ENCODE assay signal across 29 mouse cellular contexts in the genomic region with DNA sequence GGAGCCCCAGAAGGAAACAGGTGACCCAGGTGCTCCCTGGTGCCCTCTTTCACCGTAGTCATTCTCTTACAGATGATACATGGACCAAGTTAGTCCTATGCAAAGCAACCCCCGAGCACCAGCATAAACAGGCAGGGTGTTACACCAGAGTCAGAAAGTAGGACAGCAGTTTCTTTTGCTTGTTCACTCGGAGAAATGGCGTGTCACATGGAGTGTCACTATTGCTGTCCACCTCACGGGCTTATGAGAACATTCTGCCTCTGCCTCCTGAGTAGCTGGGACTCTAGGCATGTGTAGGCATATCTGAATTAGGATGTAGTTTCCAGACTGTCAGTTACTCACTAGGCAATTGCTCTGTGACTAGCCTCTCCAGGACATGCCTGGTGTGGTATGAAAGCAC. TPM values are rescaled to one million over a fixed set of nuclear protein-coding genes. Genes with fewer than 3 reads are reported as not detected.
DNase-seq lines count a peak whose midpoint lies in the region; ATAC-seq lines count a peak whose summit lies in the region.
"Had no signal": no experiment of that assay in that cellular context is flagged by ENCODE, and none has a peak within 500 bp of the region (broad histone marks: within the 10 kb centered on the region; RNA-seq: fewer than 3 reads in every experiment).

No protein-coding gene starts in this region.

- H3K4me1 ChIP-seq in hindbrain, embryonic 13.5 days (replicated peaks) = peaks cover 22% of the 10 kb centered on the region
- H3K4me1 ChIP-seq in hindbrain, embryonic 14.5 days (replicated peaks; ENCODE audit: control insufficient read depth, insufficient read depth, low read length) = peaks cover 13% of the 10 kb centered on the region
- peaks cover 20% of the 10 kb centered on the region for H3K4me1 ChIP-seq in neural tube, embryonic 13.5 days (replicated peaks)
- H3K4me1 ChIP-seq in neural tube, embryonic 15.5 days = peaks cover 14% of the 10 kb centered on the region
- peaks cover 19% of the 10 kb centered on the region for H3K4me1 ChIP-seq in midbrain, embryonic 15.5 days
- no peaks in the 10 kb centered on the region for H3K4me1 ChIP-seq in intestine, embryonic 16.5 days (ENCODE audit: control insufficient read depth, insufficient read depth, low read length)
- H3K4me1 ChIP-seq: embryonic facial prominence, embryonic 15.5 days; liver, embryonic 15.5 days had no signal

- no peak overlapping the region for H3K9ac ChIP-seq in hindbrain, embryonic 13.5 days
- H3K9ac ChIP-seq in hindbrain, embryonic 14.5 days = no peak overlapping the region
- no peak overlapping the region for H3K9ac ChIP-seq in neural tube, embryonic 13.5 days
- no peak overlapping the region for H3K9ac ChIP-seq in neural tube, embryonic 15.5 days (replicated peaks)
- H3K9ac ChIP-seq in midbrain, embryonic 15.5 days = no peak overlapping the region
- H3K9ac ChIP-seq in intestine, embryonic 16.5 days (ENCODE audit: low read depth, low read length) = no peak overlapping the region
- H3K9ac ChIP-seq: embryonic facial prominence, embryonic 15.5 days; hindbrain, embryonic 12.5 days; liver, embryonic 15.5 days; lung, embryonic 14.5 days had no signal

- H3K4me3 ChIP-seq in hindbrain, embryonic 13.5 days = no peak overlapping the region
- H3K4me3 ChIP-seq in hindbrain, embryonic 14.5 days (replicated peaks; ENCODE audit: low read length) = no peak overlapping the region
- no peak overlapping the region for H3K4me3 ChIP-seq in neural tube, embryonic 13.5 days
- H3K4me3 ChIP-seq in neural tube, embryonic 15.5 days (replicated peaks) = no peak overlapping the region
- no peak overlapping the region for H3K4me3 ChIP-seq in midbrain, embryonic 15.5 days
- H3K4me3 ChIP-seq in intestine, embryonic 16.5 days (ENCODE audit: low read length) = no peak overlapping the region
- H3K4me3 ChIP-seq: embryonic facial prominence, embryonic 10.5 days; embryonic facial prominence, embryonic 15.5 days; hindbrain, embryonic 12.5 days; liver, embryonic 15.5 days had no signal

- ATAC-seq in hindbrain, embryonic 13.5 days (ENCODE audit: low FRiP score) = 0 out of 2 replicates have a peak, but pooled peaks have one; percentile 32
- ATAC-seq in hindbrain, embryonic 14.5 days (ENCODE audit: low FRiP score) = no peak
- ATAC-seq in neural tube, embryonic 13.5 days (ENCODE audit: low read depth) = no peak
- ATAC-seq in neural tube, embryonic 15.5 days (ENCODE audit: low FRiP score) = no peak
- ATAC-seq in midbrain, embryonic 15.5 days (replicated peaks) = no peak; the same call in 1 of the 2 replicates
- ATAC-seq in intestine, embryonic 16.5 days = no peak
- ATAC-seq: activated CD4-positive, CD25-positive, alpha-beta regulatory T cell, adult 4 months; inflammation-experienced regulatory T-cells, adult 6 months had no signal

- WGBS in hindbrain, embryonic 13.5 days = 76% methylated on average over 5 of the region's 5 CpGs
- 72% methylated on average over 5 of the region's 5 CpGs for WGBS in hindbrain, embryonic 14.5 days
- 72% methylated on average over 5 of the region's 5 CpGs for WGBS in neural tube, embryonic 13.5 days
- 81% methylated on average over 5 of the region's 5 CpGs for WGBS in neural tube, embryonic 15.5 days
- WGBS in midbrain, embryonic 15.5 days = 78% methylated on average over 5 of the region's 5 CpGs
- WGBS in intestine, embryonic 16.5 days = 83% methylated on average over 5 of the region's 5 CpGs

- H3K9me3 ChIP-seq in hindbrain, embryonic 13.5 days = no peaks in the 10 kb centered on the region
- H3K9me3 ChIP-seq in hindbrain, embryonic 14.5 days (ENCODE audit: control insufficient read depth, low read length) = 0 out of 2 replicates have a peak, but pooled peaks cover 3% of the 10 kb centered on the region
- no peaks in the 10 kb centered on the region for H3K9me3 ChIP-seq in neural tube, embryonic 13.5 days
- H3K9me3 ChIP-seq in neural tube, embryonic 15.5 days (replicated peaks) = no peaks in the 10 kb centered on the region
- no peaks in the 10 kb centered on the region for H3K9me3 ChIP-seq in midbrain, embryonic 15.5 days
- no peaks in the 10 kb centered on the region for H3K9me3 ChIP-seq in intestine, embryonic 16.5 days (ENCODE audit: control insufficient read depth, low read length)
- H3K9me3 ChIP-seq: embryonic facial prominence, embryonic 10.5 days; embryonic facial prominence, embryonic 15.5 days; hindbrain, embryonic 12.5 days; liver, embryonic 15.5 days had no signal

- H3K36me3 ChIP-seq in hindbrain, embryonic 13.5 days = no peaks in the 10 kb centered on the region
- no peaks in the 10 kb centered on the region for H3K36me3 ChIP-seq in hindbrain, embryonic 14.5 days (replicated peaks; ENCODE audit: control insufficient read depth, insufficient read depth)
- no peaks in the 10 kb centered on the region for H3K36me3 ChIP-seq in neural tube, embryonic 13.5 days
- no peaks in the 10 kb centered on the region for H3K36me3 ChIP-seq in neural tube, embryonic 15.5 days
- H3K36me3 ChIP-seq in midbrain, embryonic 15.5 days (replicated peaks) = no peaks in the 10 kb centered on the region
- no peaks in the 10 kb centered on the region for H3K36me3 ChIP-seq in intestine, embryonic 16.5 days (ENCODE audit: control insufficient read depth, insufficient read depth, low read length)
- H3K36me3 ChIP-seq: embryonic facial prominence, embryonic 10.5 days; embryonic facial prominence, embryonic 15.5 days; hindbrain, embryonic 12.5 days; liver, embryonic 15.5 days had no signal

- H3K27me3 ChIP-seq in hindbrain, embryonic 13.5 days = no peaks in the 10 kb centered on the region
- H3K27me3 ChIP-seq in hindbrain, embryonic 14.5 days (ENCODE audit: control insufficient read depth, insufficient read depth, low read length) = no peaks in the 10 kb centered on the region
- no peaks in the 10 kb centered on the region for H3K27me3 ChIP-seq in neural tube, embryonic 13.5 days
- H3K27me3 ChIP-seq in neural tube, embryonic 15.5 days (replicated peaks) = no peaks in the 10 kb centered on the region
- no peaks in the 10 kb centered on the region for H3K27me3 ChIP-seq in midbrain, embryonic 15.5 days (replicated peaks)
- H3K27me3 ChIP-seq in intestine, embryonic 16.5 days (replicated peaks; ENCODE audit: control insufficient read depth, insufficient read depth, low read length) = no peaks in the 10 kb centered on the region
- H3K27me3 ChIP-seq: embryonic facial prominence, embryonic 15.5 days; hindbrain, embryonic 12.5 days; liver, embryonic 15.5 days had no signal

- DNase-seq in hindbrain, embryonic 14.5 days (ENCODE audit: low spot score) = no peak
- DNase-seq: adrenal gland, adult 8-10 months; B cell, adult 2 months; cerebellum, adult 8-10 months; cerebellum, postnatal 25 days; gastrocnemius, postnatal 10 days; kidney, adult 2 months; kidney, postnatal 36 days; layer of hippocampus, postnatal 36 days; lung, embryonic 14.5 days; right cerebral cortex, postnatal 14 days had no signal

- no peak overlapping the region for H3K27ac ChIP-seq in hindbrain, embryonic 13.5 days
- no peak overlapping the region for H3K27ac ChIP-seq in hindbrain, embryonic 14.5 days
- 0 out of 2 replicates have a peak overlapping the region, but pooled peaks have one; percentile 14 for H3K27ac ChIP-seq in neural tube, embryonic 13.5 days (replicated peaks)
- H3K27ac ChIP-seq in neural tube, embryonic 15.5 days (replicated peaks) = no peak overlapping the region
- H3K27ac ChIP-seq in midbrain, embryonic 15.5 days = peak overlapping the region; percentile 4; the same call in 1 of the 2 replicates
- no peak overlapping the region for H3K27ac ChIP-seq in intestine, embryonic 16.5 days (ENCODE audit: low read length)
- H3K27ac ChIP-seq: embryonic facial prominence, embryonic 10.5 days; embryonic facial prominence, embryonic 15.5 days; hindbrain, embryonic 12.5 days; liver, embryonic 15.5 days had no signal

- no peak overlapping the region for H3K4me2 ChIP-seq in hindbrain, embryonic 13.5 days
- no peak overlapping the region for H3K4me2 ChIP-seq in hindbrain, embryonic 14.5 days (replicated peaks)
- H3K4me2 ChIP-seq in neural tube, embryonic 13.5 days = no peak overlapping the region
- no peak overlapping the region for H3K4me2 ChIP-seq in neural tube, embryonic 15.5 days
- H3K4me2 ChIP-seq in midbrain, embryonic 15.5 days = no peak overlapping the region
- H3K4me2 ChIP-seq in intestine, embryonic 16.5 days (ENCODE audit: low read depth, low read length) = no peak overlapping the region
- H3K4me2 ChIP-seq: embryonic facial prominence, embryonic 15.5 days; hindbrain, embryonic 12.5 days; liver, embryonic 15.5 days; lung, embryonic 14.5 days had no signal

RNA-seq across cellular contexts. Expression of a gene that starts 47.7 kb away (rescaled TPM):
- 1.4 and 1.8 TPM in 2 replicates for polyA plus RNA-seq in hindbrain, embryonic 13.5 days (2015; fragmentation: Nextera tagmentation; extraction: Ambion mirVana)
- 2.5 and 3.5 TPM in 2 replicates for polyA plus RNA-seq in hindbrain, embryonic 14.5 days (2014; fragmentation: Nextera tagmentation; extraction: Ambion mirVana)
- 1.6 and 2.1 TPM in 2 replicates for polyA plus RNA-seq in neural tube, embryonic 13.5 days (2015; fragmentation: Nextera tagmentation; extraction: Ambion mirVana)
- polyA plus RNA-seq in neural tube, embryonic 15.5 days (2015; fragmentation: Nextera tagmentation; extraction: Ambion mirVana) = 2.2 and 2.8 TPM in 2 replicates
- polyA plus RNA-seq in midbrain, embryonic 15.5 days (2015; fragmentation: Nextera tagmentation; extraction: Ambion mirVana) = 3.0 and 3.2 TPM in 2 replicates
- polyA plus RNA-seq in intestine, embryonic 16.5 days (2015; fragmentation: Nextera tagmentation; extraction: Ambion mirVana) = not detected in 2 replicates
- polyA plus RNA-seq: activated CD4-positive, CD25-positive, alpha-beta regulatory T cell, adult 4 months; embryonic facial prominence, embryonic 10.5 days; embryonic facial prominence, embryonic 15.5 days; gonadal fat pad, adult 2 months; heart, embryonic 14.5 days; inflammation-experienced regulatory T-cells, adult 6 months; kidney, adult 2 months; kidney, embryonic 16.5 days; liver, adult 2 months; liver, embryonic 15.5 days; lung, embryonic 14.5 days; small intestine, adult 2 months; stomach, embryonic 14.5 days; testis, adult 2 months had no signal

Comparison
In these comparisons a context has a peak if more than half of its experiments do, and no peak if none do; other contexts are left out.
1. H3K27ac ChIP-seq: peak in neural tube, embryonic 13.5 days (single experiment) and midbrain, embryonic 15.5 days (single experiment); none in hindbrain, embryonic 13.5 days (single experiment), hindbrain, embryonic 14.5 days (single experiment), neural tube, embryonic 15.5 days (single experiment) and intestine, embryonic 16.5 days (single experiment).